Mouse (Mus musculus) kidney, embryonic 16.5 days (tissue): ENCODE measurements at regions not wholly inside any gene's neighbourhood (a gene's known extent, or its start where the extent isn't known, plus 50 kb on each side); places are given as distances from the start of the nearest gene placed in this dataset.

Experiments
- ATAC-seq: fragments of 200-750 bp; cut with Nextera tagmentation; 2 replicates; pipeline ENCODE4 v1.8.0; 2017; ENCODE audit warnings: moderate TSS enrichment; ENCODE audit not compliant: low FRiP score, low TSS enrichment
- H3K27ac ChIP-seq: fragments of 300-500 bp; sonication (generic); 2 replicates; pipeline ENCODE4 v1.5.1; 2014; ENCODE audit warnings: low read length
- H3K27me3 ChIP-seq: fragments of 300-500 bp; sonication (generic); 2 replicates; pipeline ENCODE4 v1.6.1; 2014; ENCODE audit warnings: low read length, control low read depth, mixed read lengths; ENCODE audit not compliant: insufficient read depth
- H3K36me3 ChIP-seq: fragments of 300-500 bp; sonication (generic); 2 replicates; pipeline ENCODE4 v1.6.1; 2014; ENCODE audit warnings: low read length, control low read depth, mixed read lengths; ENCODE audit not compliant: insufficient read depth
- H3K4me1 ChIP-seq: fragments of 300-500 bp; sonication (generic); 2 replicates; pipeline ENCODE4 v1.6.1; 2014; ENCODE audit warnings: low read length, control low read depth, mixed read lengths; ENCODE audit not compliant: insufficient read depth
- H3K4me2 ChIP-seq: fragments of 300-500 bp; sonication (generic); replicated peaks from 2 replicates; pipeline ENCODE4 v1.6.1; 2014; ENCODE audit warnings: low read depth, low read length
- H3K4me3 ChIP-seq: fragments of 300-500 bp; sonication (generic); 2 replicates; pipeline ENCODE4 v1.5.1; 2014; ENCODE audit warnings: mild to moderate bottlenecking, low read length
- H3K9ac ChIP-seq: fragments of 300-500 bp; sonication (generic); replicated peaks from 2 replicates; pipeline ENCODE4 v1.6.1; 2014; ENCODE audit warnings: low read length
- H3K9me3 ChIP-seq: fragments of 300-500 bp; sonication (generic); 2 replicates; pipeline ENCODE4 v1.6.1; 2016; ENCODE audit warnings: low read length, control low read depth
- WGBS: fragments of 180-500 bp; shearing (Covaris S2); extraction: QIAGEN DNeasy Blood & Tissue Kit; methylation state at CpG from one replicate; pipeline ENCODE4 v1.1.7; 2014; 5-methylcytosine and 5-hydroxymethylcytosine counted together

DNA sequence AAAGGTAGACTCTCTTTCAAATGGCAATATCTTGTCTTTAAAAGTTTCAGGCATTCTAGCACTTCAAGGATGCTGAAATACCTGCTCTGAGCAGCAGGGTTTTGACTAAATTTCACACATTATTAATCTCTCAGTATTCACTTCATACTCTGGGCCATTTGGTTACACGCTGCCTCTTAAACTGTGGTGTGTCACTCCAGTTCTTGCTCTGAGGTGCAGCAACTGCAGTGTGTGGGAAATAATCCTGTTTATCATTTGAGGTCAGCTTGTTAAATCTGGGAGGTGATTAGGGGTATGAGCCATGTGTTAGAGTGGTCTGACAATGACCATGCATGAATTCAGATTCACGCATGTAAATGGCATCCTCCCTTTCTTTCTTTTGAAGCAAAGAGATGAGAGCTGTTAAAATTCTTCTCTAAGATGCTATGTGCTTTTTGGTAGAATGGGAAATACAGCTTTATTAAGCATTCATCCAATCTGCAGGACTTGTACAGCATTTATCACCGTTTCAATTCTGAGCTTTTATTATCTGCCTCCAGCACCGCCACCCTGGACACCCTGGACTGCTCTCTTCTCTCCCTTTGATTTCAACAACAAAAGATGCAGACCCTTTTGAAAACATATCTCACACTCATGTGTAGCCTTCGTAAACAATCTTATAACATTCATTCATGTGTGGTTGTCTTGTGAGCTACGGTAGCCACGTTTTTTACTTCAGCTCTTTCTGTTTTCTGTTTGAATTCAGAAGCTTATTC lies 362.4 kb upstream of the Gm38303 start:
- no peaks in the 10 kb centered on the region for H3K4me1 ChIP-seq
- no peaks in the 10 kb centered on the region for H3K9me3 ChIP-seq
- H3K4me2 ChIP-seq, result no peak overlapping the region
- no peaks in the 10 kb centered on the region for H3K27me3 ChIP-seq
- no peak overlapping the region for H3K4me3 ChIP-seq
- no peak overlapping the region for H3K27ac ChIP-seq
- H3K9ac ChIP-seq, result no peak overlapping the region
- H3K36me3 ChIP-seq, result no peaks in the 10 kb centered on the region
- no peak for ATAC-seq
- 84% methylated on average over 7 of the region's 7 CpGs for WGBS

DNA sequence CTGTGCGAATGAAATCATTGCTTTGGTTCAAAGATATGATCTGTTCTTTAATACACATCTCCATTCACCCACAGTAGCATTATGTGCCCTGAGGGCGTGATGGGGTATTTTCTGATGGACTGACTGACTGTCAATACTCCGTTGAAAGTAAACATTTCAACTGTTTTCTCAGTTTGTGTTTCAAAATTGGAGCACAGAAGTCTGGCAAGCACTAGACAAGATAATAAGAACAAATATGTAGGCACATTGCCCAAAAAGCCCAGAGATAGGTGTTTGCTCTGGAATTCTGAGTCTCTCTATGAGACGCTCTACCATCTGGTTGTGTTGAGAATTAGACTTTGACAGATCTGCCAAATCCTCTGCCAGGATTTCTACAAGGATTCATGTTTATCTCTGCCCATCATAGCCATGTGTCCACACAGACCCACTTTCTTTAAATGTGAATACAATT lies 350.0 kb upstream of the Gm38303 start:
- Histone ChIP-seq H3K4me2 (no peak overlapping the region), H3K4me1 (no peaks in the 10 kb centered on the region), H3K9ac (no peak overlapping the region), H3K4me3 (no peak overlapping the region), H3K36me3 (no peaks in the 10 kb centered on the region), H3K9me3 (no peaks in the 10 kb centered on the region), H3K27ac (no peak overlapping the region), H3K27me3 (no peaks in the 10 kb centered on the region)
- 54% methylated on average over 4 of the region's 4 CpGs for WGBS
- ATAC-seq, result no peak

DNA sequence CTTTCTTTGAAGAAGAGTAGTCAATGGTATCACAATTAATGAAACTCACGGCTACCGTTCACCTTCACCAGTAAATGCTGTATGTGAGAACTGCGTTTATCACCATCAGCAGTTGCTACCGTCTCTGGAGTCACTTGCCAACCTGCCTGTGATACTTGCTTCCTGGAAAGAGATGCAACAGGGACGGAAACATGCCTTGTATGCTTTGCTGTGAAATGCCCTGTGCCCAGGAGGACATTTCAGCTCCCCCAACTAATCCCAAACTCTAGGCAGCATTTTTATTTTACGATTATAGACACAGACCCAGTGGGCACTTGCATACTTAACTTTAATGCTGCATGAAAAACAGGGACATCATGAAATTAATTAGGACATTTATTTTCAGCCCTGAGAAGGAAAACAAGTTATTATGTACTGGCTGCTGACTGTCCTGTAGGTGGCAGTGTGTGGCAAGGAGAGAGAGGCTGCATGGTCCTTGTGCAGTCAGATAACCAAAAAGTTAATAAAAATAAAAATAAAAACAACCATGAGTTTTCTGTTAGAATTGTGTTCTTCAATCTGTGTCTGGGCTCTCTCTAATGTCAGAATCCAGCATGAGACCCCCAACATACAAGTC lies 349.5 kb upstream of the Gm38303 start:
- H3K27me3 ChIP-seq, result no peaks in the 10 kb centered on the region
- no peaks in the 10 kb centered on the region for H3K4me1 ChIP-seq
- 62% methylated on average over 6 of the region's 6 CpGs for WGBS
- no peak overlapping the region for H3K4me3 ChIP-seq
- no peak overlapping the region for H3K9ac ChIP-seq
- no peak overlapping the region for H3K27ac ChIP-seq
- no peak overlapping the region for H3K4me2 ChIP-seq
- H3K36me3 ChIP-seq, result no peaks in the 10 kb centered on the region
- ATAC-seq, result peak; percentile 49; the same call in 1 of the 2 replicates
- no peaks in the 10 kb centered on the region for H3K9me3 ChIP-seq

DNA sequence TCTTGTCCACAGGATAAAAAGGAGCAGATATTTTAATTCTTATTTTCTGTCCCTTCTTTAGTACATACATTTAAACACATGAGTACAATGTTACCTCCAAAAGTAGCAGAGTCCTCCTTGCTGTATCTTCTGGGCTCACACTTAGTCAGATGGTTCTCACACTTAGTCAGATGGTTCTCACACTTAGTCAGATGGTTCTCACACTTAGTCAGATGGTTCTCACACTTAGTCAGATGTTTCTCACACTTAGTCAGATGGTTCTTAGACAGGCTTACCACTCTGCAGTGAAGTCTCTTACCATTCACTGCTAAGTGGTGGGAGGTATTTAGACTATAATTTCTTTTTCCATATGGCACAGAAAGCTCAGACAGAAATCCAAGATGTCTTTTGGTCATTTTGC lies 346.5 kb upstream of the Gm38303 start:
- no peak for ATAC-seq
- Histone ChIP-seq H3K4me3 (no peak overlapping the region), H3K4me2 (no peak overlapping the region), H3K27ac (no peak overlapping the region), H3K27me3 (no peaks in the 10 kb centered on the region), H3K4me1 (no peaks in the 10 kb centered on the region), H3K9me3 (no peaks in the 10 kb centered on the region), H3K36me3 (no peaks in the 10 kb centered on the region), H3K9ac (no peak overlapping the region)

DNA sequence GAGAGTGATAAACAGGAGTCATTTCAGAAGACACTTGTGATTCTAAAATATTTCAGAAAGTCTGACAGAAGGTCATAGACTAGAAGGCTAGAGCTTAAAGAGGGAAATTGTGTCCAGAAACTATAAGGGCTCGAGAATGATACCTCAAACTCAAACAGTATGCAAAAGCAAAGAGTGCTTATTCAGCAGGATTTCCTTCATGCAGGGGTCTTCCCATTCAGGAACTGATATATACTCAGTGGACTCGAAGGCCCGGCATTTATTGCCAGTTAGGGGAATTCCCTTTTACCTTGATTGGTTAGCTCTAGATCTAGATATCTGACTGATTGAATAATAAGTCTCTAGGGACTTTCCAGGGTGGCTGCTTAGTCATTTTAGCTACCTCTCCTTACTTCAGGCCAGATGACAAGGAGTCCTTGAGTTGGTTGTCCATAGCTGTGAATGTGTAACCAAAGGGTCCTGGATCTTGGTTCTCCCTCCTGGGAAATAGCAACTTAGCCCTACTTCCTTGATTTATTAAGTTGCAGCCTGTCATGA lies 312.6 kb upstream of the Gm38303 start:
- no peaks in the 10 kb centered on the region for H3K9me3 ChIP-seq
- 73% methylated on average over 3 of the region's 3 CpGs for WGBS
- H3K27me3 ChIP-seq, result no peaks in the 10 kb centered on the region

More for the DNA sequence above, 312.6 kb upstream of the Gm38303 start:
- Histone ChIP-seq H3K4me3 (no peak overlapping the region), H3K9ac (no peak overlapping the region), H3K4me2 (no peak overlapping the region), H3K36me3 (no peaks in the 10 kb centered on the region), H3K27ac (no peak overlapping the region), H3K4me1 (no peaks in the 10 kb centered on the region)
- ATAC-seq, result no peak
